Mouse (Mus musculus): Measurements from ENCODE around the gene Odf3b. TPM values are rescaled to one million over a fixed set of nuclear protein-coding genes. Genes with fewer than 3 reads are reported as not detected.

Gene Odf3b
- polyA plus RNA-seq, 1 experiment from 2014 or later = 3.4 TPM

- Histone ChIP-seq H3K27ac (no peak overlapping the region), H3K4me3 (no peak overlapping the region), H3K36me3 (replicated peaks) (peaks cover 21% of the 10 kb centered on the region), H3K4me1 (peaks cover 26% of the 10 kb centered on the region), H3K4me2 (no peak overlapping the region), H3K9ac (no peak overlapping the region), H3K27me3 (replicated peaks) (no peaks in the 10 kb centered on the region), H3K9me3 (no peaks in the 10 kb centered on the region)
- ATAC-seq (replicated peaks) = no peak
- WGBS = 97% methylated on average over 12 of the region's 12 CpGs
Observed at GRCm38 (mm10) chr15:89352795-89353194, 26.3 kb downstream of the Odf3b start.

- no peak overlapping the region for H3K9ac ChIP-seq
- no peaks in the 10 kb centered on the region for H3K27me3 ChIP-seq (replicated peaks)
- H3K27ac ChIP-seq = no peak overlapping the region
- H3K9me3 ChIP-seq = no peaks in the 10 kb centered on the region
- 96% methylated on average over 14 of the region's 14 CpGs for WGBS
- ATAC-seq (replicated peaks) = no peak
- no peak overlapping the region for H3K4me3 ChIP-seq
- H3K4me1 ChIP-seq = peaks cover 19% of the 10 kb centered on the region
- no peak overlapping the region for H3K4me2 ChIP-seq
- H3K36me3 ChIP-seq (replicated peaks) = peaks cover 21% of the 10 kb centered on the region
Observed at GRCm38 (mm10) chr15:89352054-89352453, 27.0 kb downstream of the Odf3b start.

- Histone ChIP-seq H3K9me3 (no peaks in the 10 kb centered on the region), H3K27ac (no peak overlapping the region), H3K9ac (no peak overlapping the region), H3K4me2 (no peak overlapping the region), H3K36me3 (replicated peaks) (peaks cover 21% of the 10 kb centered on the region), H3K4me3 (no peak overlapping the region), H3K27me3 (replicated peaks) (no peaks in the 10 kb centered on the region), H3K4me1 (peaks cover 12% of the 10 kb centered on the region)
- 89% methylated on average over 15 of the region's 15 CpGs for WGBS
- ATAC-seq (replicated peaks) = no peak
Observed at GRCm38 (mm10) chr15:89351302-89351701, 27.8 kb downstream of the Odf3b start.

- H3K9me3 ChIP-seq = no peaks in the 10 kb centered on the region
- H3K9ac ChIP-seq = no peak overlapping the region
- H3K27ac ChIP-seq = no peak overlapping the region
- H3K36me3 ChIP-seq (replicated peaks) = peaks cover 21% of the 10 kb centered on the region
- no peaks in the 10 kb centered on the region for H3K27me3 ChIP-seq (replicated peaks)
- H3K4me2 ChIP-seq = no peak overlapping the region
- 90% methylated on average over 5 of the region's 5 CpGs for WGBS
- no peak for ATAC-seq (replicated peaks)
- peaks cover 11% of the 10 kb centered on the region for H3K4me1 ChIP-seq
- no peak overlapping the region for H3K4me3 ChIP-seq
Observed at GRCm38 (mm10) chr15:89350447-89350846, 28.6 kb downstream of the Odf3b start.

GRCm38 (mm10) chr15:89343325-89343724 lies 35.8 kb downstream of the Odf3b start:
- Histone ChIP-seq H3K9ac (no peak overlapping the region), H3K27me3 (replicated peaks) (no peaks in the 10 kb centered on the region), H3K4me2 (no peak overlapping the region), H3K4me1 (no peaks in the 10 kb centered on the region), H3K9me3 (no peaks in the 10 kb centered on the region), H3K4me3 (no peak overlapping the region), H3K36me3 (replicated peaks) (no peaks in the 10 kb centered on the region), H3K27ac (no peak overlapping the region)
- WGBS = 94% methylated on average over 3 of the region's 3 CpGs
- ATAC-seq (replicated peaks) = no peak

GRCm38 (mm10) chr15:89341678-89342077 lies 37.4 kb downstream of the Odf3b start:
- WGBS = 33% methylated on average over 1 of the region's 1 CpGs

GRCm38 (mm10) chr15:89340136-89340535 lies 38.9 kb downstream of the Odf3b start:
- Histone ChIP-seq H3K36me3 (replicated peaks) (no peaks in the 10 kb centered on the region), H3K9ac (no peak overlapping the region), H3K9me3 (no peaks in the 10 kb centered on the region), H3K27me3 (replicated peaks) (no peaks in the 10 kb centered on the region), H3K4me3 (no peak overlapping the region), H3K27ac (no peak overlapping the region), H3K4me1 (no peaks in the 10 kb centered on the region), H3K4me2 (no peak overlapping the region)
- no peak for ATAC-seq (replicated peaks)
- 85% methylated on average over 3 of the region's 3 CpGs for WGBS

More at GRCm38 (mm10) chr15:89341678-89342077, 37.4 kb downstream of the Odf3b start:
- no peaks in the 10 kb centered on the region for H3K36me3 ChIP-seq (replicated peaks)
- H3K4me1 ChIP-seq = no peaks in the 10 kb centered on the region
- no peak for ATAC-seq (replicated peaks)
- H3K27ac ChIP-seq = no peak overlapping the region
- H3K9ac ChIP-seq = no peak overlapping the region
- H3K4me2 ChIP-seq = no peak overlapping the region
- H3K9me3 ChIP-seq = no peaks in the 10 kb centered on the region
- no peaks in the 10 kb centered on the region for H3K27me3 ChIP-seq (replicated peaks)
- H3K4me3 ChIP-seq = no peak overlapping the region

- no peaks in the 10 kb centered on the region for H3K27me3 ChIP-seq (replicated peaks)
- 90% methylated on average over 2 of the region's 2 CpGs for WGBS
- no peak overlapping the region for H3K4me2 ChIP-seq
- H3K36me3 ChIP-seq (replicated peaks) = no peaks in the 10 kb centered on the region
- H3K9ac ChIP-seq = no peak overlapping the region
- H3K27ac ChIP-seq = no peak overlapping the region
- H3K4me3 ChIP-seq = no peak overlapping the region
- ATAC-seq (replicated peaks) = no peak
- H3K4me1 ChIP-seq = no peaks in the 10 kb centered on the region
- H3K9me3 ChIP-seq = no peaks in the 10 kb centered on the region
Observed at GRCm38 (mm10) chr15:89339696-89340095, 39.4 kb downstream of the Odf3b start.

- no peak for ATAC-seq (replicated peaks)
- H3K36me3 ChIP-seq (replicated peaks) = no peaks in the 10 kb centered on the region
- no peaks in the 10 kb centered on the region for H3K9me3 ChIP-seq
- no peak overlapping the region for H3K4me2 ChIP-seq
- H3K4me3 ChIP-seq = no peak overlapping the region
- no peak overlapping the region for H3K27ac ChIP-seq
- 85% methylated on average over 14 of the region's 14 CpGs for WGBS
- H3K27me3 ChIP-seq (replicated peaks) = no peaks in the 10 kb centered on the region
- H3K9ac ChIP-seq = no peak overlapping the region
- H3K4me1 ChIP-seq = no peaks in the 10 kb centered on the region
Observed at GRCm38 (mm10) chr15:89336422-89336821, 42.7 kb downstream of the Odf3b start.

GRCm38 (mm10) chr15:89334774-89335537 lies 44.1 kb downstream of the Odf3b start:
- Histone ChIP-seq H3K4me2 (no peak overlapping the region), H3K4me1 (no peaks in the 10 kb centered on the region), H3K27me3 (replicated peaks) (no peaks in the 10 kb centered on the region), H3K36me3 (replicated peaks) (no peaks in the 10 kb centered on the region), H3K9me3 (no peaks in the 10 kb centered on the region), H3K9ac (no peak overlapping the region), H3K27ac (no peak overlapping the region), H3K4me3 (no peak overlapping the region)
- 87% methylated on average over 17 of the region's 17 CpGs for WGBS
- no peak for ATAC-seq (replicated peaks)

- 91% methylated on average over 7 of the region's 7 CpGs for WGBS
- H3K9me3 ChIP-seq = no peaks in the 10 kb centered on the region
- no peak for ATAC-seq (replicated peaks)
- no peak within 1 kb of the TSS for H3K27ac ChIP-seq
- no peaks in the 10 kb centered on the region for H3K36me3 ChIP-seq (replicated peaks)
- H3K4me3 ChIP-seq = no peak within 1 kb of the TSS
- no peak within 1 kb of the TSS for H3K4me2 ChIP-seq
- no peak within 1 kb of the TSS for H3K9ac ChIP-seq
- no peaks in the 10 kb centered on the region for H3K4me1 ChIP-seq
- no peaks in the 10 kb centered on the region for H3K27me3 ChIP-seq (replicated peaks)
Observed at GRCm38 (mm10) chr15:89334271-89334670, 44.8 kb downstream of the Odf3b start, which contains the start of gene Miox. Gene Miox (plus strand): TSS chr15:89334398.

All from midbrain, embryonic 15.5 days (tissue).